Mouse (Mus musculus): ENCODE results near the gene Gdpgp1. TPM values are rescaled to one million over a fixed set of nuclear protein-coding genes. Genes with fewer than 3 reads are reported as not detected.

Gene Gdpgp1
- polyA plus RNA-seq, 1 experiment from 2014 or later: 5.3 TPM

- WGBS: 17% methylated on average over 6 of the region's 6 CpGs
- Histone ChIP-seq H3K4me3 (ENCODE audit: low read length) (no peak overlapping the region), H3K36me3 (ENCODE audit: control insufficient read depth, insufficient read depth, low read length) (peaks cover 22% of the 10 kb centered on the region), H3K9ac (ENCODE audit: low read depth, low read length) (no peak overlapping the region), H3K9me3 (ENCODE audit: control insufficient read depth, low read length) (no peaks in the 10 kb centered on the region), H3K4me1 (ENCODE audit: control insufficient read depth, insufficient read depth, low read length) (peaks cover 14% of the 10 kb centered on the region; the same call in 1 of the 2 replicates), H3K27ac (ENCODE audit: low read depth, low read length) (no peak overlapping the region), H3K4me2 (replicated peaks; ENCODE audit: low read depth, low read length) (no peak overlapping the region), H3K27me3 (ENCODE audit: control insufficient read depth, insufficient read depth, low read length) (no peaks in the 10 kb centered on the region)
- ATAC-seq (ENCODE audit: low FRiP score, low TSS enrichment): no peak
Observed at GRCm38 (mm10) chr7:80230196-80230595, 2.5 kb upstream of the Gdpgp1 start.

DNA sequence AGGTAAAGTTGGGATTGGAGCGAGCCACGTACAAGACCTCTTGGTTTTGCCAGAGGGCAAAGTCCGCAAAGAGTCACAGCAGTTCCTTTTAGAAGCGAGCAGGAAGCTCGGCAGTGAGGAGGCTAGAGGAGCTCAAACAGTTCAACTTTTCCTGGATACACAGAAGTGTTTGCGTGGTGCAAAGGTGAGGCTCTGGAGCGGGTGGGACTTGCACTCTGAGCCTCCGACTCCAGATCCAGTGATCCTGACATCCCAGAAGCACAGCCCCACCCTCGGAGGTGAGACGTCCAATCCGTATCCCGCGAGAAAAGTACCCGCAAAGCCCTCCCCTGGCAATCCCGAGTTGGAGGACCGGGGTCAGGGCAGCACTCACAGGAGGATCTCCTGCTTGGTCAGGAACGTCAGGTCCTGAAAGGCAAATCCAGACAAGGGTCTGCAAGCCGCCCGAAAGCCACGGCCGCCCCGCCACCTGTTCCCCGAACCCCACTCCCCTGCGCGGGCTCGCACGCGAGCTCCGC is 635 bp upstream of the Gdpgp1 start:
- Histone ChIP-seq H3K9ac (ENCODE audit: low read depth, low read length) (peak overlapping the region; percentile 51), H3K9me3 (ENCODE audit: control insufficient read depth, low read length) (no peaks in the 10 kb centered on the region), H3K4me2 (replicated peaks; ENCODE audit: low read depth, low read length) (peak overlapping the region; percentile 60), H3K27ac (ENCODE audit: low read depth, low read length) (peak overlapping the region; percentile 13; the same call in 1 of the 2 replicates), H3K27me3 (ENCODE audit: control insufficient read depth, insufficient read depth, low read length) (no peaks in the 10 kb centered on the region), H3K4me3 (ENCODE audit: low read length) (peak overlapping the region; percentile 55), H3K4me1 (ENCODE audit: control insufficient read depth, insufficient read depth, low read length) (peaks cover 14% of the 10 kb centered on the region; the same call in 1 of the 2 replicates), H3K36me3 (ENCODE audit: control insufficient read depth, insufficient read depth, low read length) (peaks cover 15% of the 10 kb centered on the region)
- WGBS: 1% methylated on average over 29 of the region's 29 CpGs
- peak; percentile 46 for ATAC-seq (ENCODE audit: low FRiP score, low TSS enrichment)

DNA sequence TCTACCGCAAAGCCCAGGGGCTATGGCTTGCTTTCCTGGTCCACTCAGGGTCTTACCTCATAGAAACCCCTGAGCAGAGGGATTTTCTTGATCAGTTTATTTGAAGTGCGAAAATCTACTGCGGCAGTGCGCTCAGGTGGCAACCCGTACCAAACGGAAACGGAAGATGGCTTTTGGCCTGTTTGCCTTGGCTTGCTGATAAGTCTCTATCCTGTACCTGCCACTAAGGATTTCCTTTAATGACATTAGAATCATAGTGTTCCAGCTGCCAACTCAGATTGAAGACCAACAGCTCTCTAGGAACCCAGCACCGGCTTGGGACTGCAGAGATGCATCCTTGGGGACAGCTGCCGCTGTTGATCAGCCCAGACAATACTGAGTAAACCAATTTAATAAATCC is 1.1 kb downstream of the Gdpgp1 start:
- Histone ChIP-seq H3K27me3 (ENCODE audit: control insufficient read depth, insufficient read depth, low read length) (no peaks in the 10 kb centered on the region), H3K4me2 (replicated peaks; ENCODE audit: low read depth, low read length) (peak overlapping the region; percentile 60; the same call in 1 of the 2 replicates), H3K9me3 (ENCODE audit: control insufficient read depth, low read length) (no peaks in the 10 kb centered on the region), H3K4me1 (ENCODE audit: control insufficient read depth, insufficient read depth, low read length) (peaks cover 14% of the 10 kb centered on the region; the same call in 1 of the 2 replicates), H3K9ac (ENCODE audit: low read depth, low read length) (no peak overlapping the region), H3K4me3 (ENCODE audit: low read length) (peak overlapping the region; percentile 55; the same call in 1 of the 2 replicates), H3K27ac (ENCODE audit: low read depth, low read length) (no peak overlapping the region), H3K36me3 (ENCODE audit: control insufficient read depth, insufficient read depth, low read length) (peaks cover 6% of the 10 kb centered on the region)
- WGBS: 73% methylated on average over 9 of the region's 9 CpGs
- ATAC-seq (ENCODE audit: low FRiP score, low TSS enrichment): no peak

DNA sequence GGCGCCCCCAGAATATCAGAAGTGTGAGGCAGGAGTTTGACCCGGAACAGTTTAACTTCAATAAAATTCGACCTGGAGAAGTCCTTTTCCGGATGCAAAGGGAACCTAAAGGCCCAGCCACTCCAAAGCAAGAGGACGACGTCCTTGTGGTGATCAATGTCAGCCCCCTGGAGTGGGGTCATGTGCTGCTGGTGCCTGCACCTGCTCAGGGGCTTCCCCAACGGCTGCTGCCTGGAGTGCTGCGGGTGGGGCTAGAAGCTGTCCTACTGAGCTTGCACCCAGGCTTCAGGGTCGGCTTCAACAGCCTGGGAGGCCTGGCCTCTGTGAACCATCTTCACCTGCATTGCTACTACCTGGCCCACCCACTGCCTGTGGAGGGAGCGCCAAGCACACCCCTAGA is 5.9 kb downstream of the Gdpgp1 start:
- H3K4me1 ChIP-seq (ENCODE audit: control insufficient read depth, insufficient read depth, low read length): no peaks in the 10 kb centered on the region
- H3K4me3 ChIP-seq (ENCODE audit: low read length): no peak overlapping the region
- ATAC-seq (ENCODE audit: low FRiP score, low TSS enrichment): no peak
- no peaks in the 10 kb centered on the region for H3K9me3 ChIP-seq (ENCODE audit: control insufficient read depth, low read length)
- H3K27ac ChIP-seq (ENCODE audit: low read depth, low read length): no peak overlapping the region
- H3K36me3 ChIP-seq (ENCODE audit: control insufficient read depth, insufficient read depth, low read length): peaks cover 19% of the 10 kb centered on the region
- H3K27me3 ChIP-seq (ENCODE audit: control insufficient read depth, insufficient read depth, low read length): no peaks in the 10 kb centered on the region
- H3K4me2 ChIP-seq (replicated peaks; ENCODE audit: low read depth, low read length): no peak overlapping the region
- WGBS: 92% methylated on average over 10 of the region's 10 CpGs
- no peak overlapping the region for H3K9ac ChIP-seq (ENCODE audit: low read depth, low read length)

DNA sequence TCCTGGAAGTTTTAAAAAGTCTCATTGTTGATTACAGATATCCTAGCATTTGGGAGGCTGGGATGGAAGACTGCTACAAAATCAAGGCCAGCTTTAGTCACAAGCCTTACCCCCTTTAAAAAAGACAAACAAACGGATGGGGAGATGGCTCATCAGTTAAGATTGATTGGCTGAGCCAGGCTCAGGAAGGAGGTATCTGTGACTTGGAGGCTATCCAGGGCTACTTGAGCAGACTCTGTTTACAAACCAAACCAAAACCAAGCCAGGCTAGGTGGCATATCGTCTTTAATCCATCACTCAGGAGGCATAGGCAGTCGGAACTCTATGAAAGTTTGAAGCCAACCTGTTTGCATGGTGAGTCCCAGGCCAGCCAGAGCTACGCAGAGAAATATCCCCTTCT is 9.0 kb downstream of the Gdpgp1 start:
- no peak overlapping the region for H3K4me2 ChIP-seq (replicated peaks; ENCODE audit: low read depth, low read length)
- no peak overlapping the region for H3K27ac ChIP-seq (ENCODE audit: low read depth, low read length)
- WGBS: 84% methylated on average over 4 of the region's 4 CpGs
- no peak overlapping the region for H3K9ac ChIP-seq (ENCODE audit: low read depth, low read length)
- H3K4me1 ChIP-seq (ENCODE audit: control insufficient read depth, insufficient read depth, low read length): no peaks in the 10 kb centered on the region
- no peaks in the 10 kb centered on the region for H3K27me3 ChIP-seq (ENCODE audit: control insufficient read depth, insufficient read depth, low read length)
- H3K4me3 ChIP-seq (ENCODE audit: low read length): no peak overlapping the region
- peaks cover 19% of the 10 kb centered on the region for H3K36me3 ChIP-seq (ENCODE audit: control insufficient read depth, insufficient read depth, low read length)
- H3K9me3 ChIP-seq (ENCODE audit: control insufficient read depth, low read length): no peaks in the 10 kb centered on the region; the same call in 1 of the 2 replicates
- ATAC-seq (ENCODE audit: low FRiP score, low TSS enrichment): no peak

- H3K9ac ChIP-seq (ENCODE audit: low read depth, low read length): no peak overlapping the region
- 91% methylated on average over 4 of the region's 4 CpGs for WGBS
- no peak for ATAC-seq (ENCODE audit: low FRiP score, low TSS enrichment)
- no peaks in the 10 kb centered on the region; the same call in 1 of the 2 replicates for H3K9me3 ChIP-seq (ENCODE audit: control insufficient read depth, low read length)
- no peak overlapping the region for H3K4me2 ChIP-seq (replicated peaks; ENCODE audit: low read depth, low read length)
- no peaks in the 10 kb centered on the region for H3K27me3 ChIP-seq (ENCODE audit: control insufficient read depth, insufficient read depth, low read length)
- H3K4me1 ChIP-seq (ENCODE audit: control insufficient read depth, insufficient read depth, low read length): no peaks in the 10 kb centered on the region
- H3K4me3 ChIP-seq (ENCODE audit: low read length): no peak overlapping the region
- H3K27ac ChIP-seq (ENCODE audit: low read depth, low read length): no peak overlapping the region
- peaks cover 7% of the 10 kb centered on the region; the same call in 1 of the 2 replicates for H3K36me3 ChIP-seq (ENCODE audit: control insufficient read depth, insufficient read depth, low read length)
Observed at GRCm38 (mm10) chr7:80244851-80245250, 12.2 kb downstream of the Gdpgp1 start.

- WGBS: under 1% methylated on average over 48 of the region's 48 CpGs
- Histone ChIP-seq H3K4me2 (replicated peaks; ENCODE audit: low read depth, low read length) (peak within 1 kb of the TSS; percentile 55), H3K36me3 (ENCODE audit: control insufficient read depth, insufficient read depth, low read length) (no peaks in the 10 kb centered on the region), H3K27ac (ENCODE audit: low read depth, low read length) (peak within 1 kb of the TSS; percentile 62), H3K4me3 (ENCODE audit: low read length) (peak within 1 kb of the TSS; percentile 55), H3K27me3 (ENCODE audit: control insufficient read depth, insufficient read depth, low read length) (no peaks in the 10 kb centered on the region), H3K4me1 (ENCODE audit: control insufficient read depth, insufficient read depth, low read length) (no peaks in the 10 kb centered on the region), H3K9ac (ENCODE audit: low read depth, low read length) (peak within 1 kb of the TSS; percentile 62), H3K9me3 (ENCODE audit: control insufficient read depth, low read length) (no peaks in the 10 kb centered on the region; the same call in 1 of the 2 replicates)
- peak; percentile 98 for ATAC-seq (ENCODE audit: low FRiP score, low TSS enrichment)
Observed at GRCm38 (mm10) chr7:80246148-80246721, 13.6 kb downstream of the Gdpgp1 start, which contains the start of gene Ttll13. TSS of gene Ttll13 (plus strand) at chr7:80246376.

- peak overlapping the region; percentile 55; the same call in 1 of the 2 replicates for H3K4me2 ChIP-seq (replicated peaks; ENCODE audit: low read depth, low read length)
- WGBS: 58% methylated on average over 7 of the region's 7 CpGs
- H3K27me3 ChIP-seq (ENCODE audit: control insufficient read depth, insufficient read depth, low read length): no peaks in the 10 kb centered on the region
- H3K4me1 ChIP-seq (ENCODE audit: control insufficient read depth, insufficient read depth, low read length): no peaks in the 10 kb centered on the region
- no peak overlapping the region for H3K27ac ChIP-seq (ENCODE audit: low read depth, low read length)
- H3K9ac ChIP-seq (ENCODE audit: low read depth, low read length): peak overlapping the region; percentile 62; the same call in 1 of the 2 replicates
- H3K36me3 ChIP-seq (ENCODE audit: control insufficient read depth, insufficient read depth, low read length): no peaks in the 10 kb centered on the region
- H3K9me3 ChIP-seq (ENCODE audit: control insufficient read depth, low read length): no peaks in the 10 kb centered on the region; the same call in 1 of the 2 replicates
- no peak for ATAC-seq (ENCODE audit: low FRiP score, low TSS enrichment)
- H3K4me3 ChIP-seq (ENCODE audit: low read length): peak overlapping the region; percentile 55
Observed at GRCm38 (mm10) chr7:80246859-80247258, 14.2 kb downstream of the Gdpgp1 start.

- no peak overlapping the region for H3K9ac ChIP-seq (ENCODE audit: low read depth, low read length)
- no peak for ATAC-seq (ENCODE audit: low FRiP score, low TSS enrichment)
- no peak overlapping the region for H3K27ac ChIP-seq (ENCODE audit: low read depth, low read length)
- H3K4me3 ChIP-seq (ENCODE audit: low read length): no peak overlapping the region
- WGBS: 80% methylated on average over 7 of the region's 7 CpGs
- H3K4me1 ChIP-seq (ENCODE audit: control insufficient read depth, insufficient read depth, low read length): no peaks in the 10 kb centered on the region
- no peaks in the 10 kb centered on the region for H3K36me3 ChIP-seq (ENCODE audit: control insufficient read depth, insufficient read depth, low read length)
- no peaks in the 10 kb centered on the region for H3K9me3 ChIP-seq (ENCODE audit: control insufficient read depth, low read length)
- no peaks in the 10 kb centered on the region for H3K27me3 ChIP-seq (ENCODE audit: control insufficient read depth, insufficient read depth, low read length)
- H3K4me2 ChIP-seq (replicated peaks; ENCODE audit: low read depth, low read length): no peak overlapping the region
Observed at GRCm38 (mm10) chr7:80252437-80252836, 19.8 kb downstream of the Gdpgp1 start.

All from kidney, embryonic 14.5 days (tissue).